Mouse (Mus musculus) ES-Bruce4 (cell line): Measurements from ENCODE around the gene Sdf2l1.

Experiments
- CTCF ChIP-seq: IDR thresholded peaks from one replicate; pipeline ENCODE4 v1.8.1; 2011; ENCODE audit warnings: low read depth, low read length
- EP300 ChIP-seq: IDR thresholded peaks from 2 replicates; pipeline ENCODE4 v1.6.1; 2011; ENCODE audit warnings: low read depth, low read length; ENCODE audit not compliant: insufficient read depth
- POLR2A ChIP-seq: IDR thresholded peaks from one replicate; pipeline ENCODE4 v1.8.1; 2011; ENCODE audit warnings: low read length; ENCODE audit not compliant: insufficient read depth

- TF ChIP-seq POLR2A, result no peak
- TF ChIP-seq EP300, result no peak
- no peak for TF ChIP-seq CTCF
These were observed 10.6 kb downstream of the Sdf2l1 start for GRCm38 (mm10) chr16:17121569-17121968.
